Mouse (Mus musculus): Measurements from ENCODE around the gene Trhr2. TPM values are rescaled to one million over a fixed set of nuclear protein-coding genes. Genes with fewer than 3 reads are reported as not detected.

Gene Trhr2
- total RNA-seq, 1 experiment, result not detected

DNA sequence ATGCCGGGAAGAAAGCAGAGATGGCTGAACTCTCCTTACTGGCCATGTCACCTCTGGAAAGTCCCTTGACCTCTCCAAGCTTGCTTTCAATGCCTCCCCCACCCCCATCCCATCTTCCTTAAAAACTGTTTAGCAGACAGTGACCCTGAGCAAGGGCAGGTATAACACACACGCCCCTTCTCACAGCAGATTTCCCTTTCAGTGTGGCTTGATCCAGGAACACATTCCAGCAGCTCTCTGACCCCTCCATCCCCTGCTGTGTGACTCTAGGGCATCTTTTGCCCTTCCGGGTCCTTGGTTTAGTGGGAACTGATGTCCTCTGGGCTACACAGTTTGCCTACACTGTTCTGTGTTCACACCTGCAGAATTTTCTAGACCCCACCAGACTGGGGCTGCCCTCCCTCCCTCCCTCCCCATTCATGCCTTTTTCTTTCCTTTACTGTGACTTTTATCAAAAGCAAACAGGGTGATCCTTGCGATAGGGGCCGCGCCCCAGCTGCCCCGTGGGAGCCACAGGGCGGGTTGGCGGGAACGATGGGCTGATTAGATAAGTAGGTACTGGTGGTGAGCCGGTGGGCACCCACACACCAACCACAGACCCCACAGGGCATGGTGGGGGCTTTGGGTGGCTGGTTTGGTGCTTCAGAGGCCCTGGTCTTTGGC is 41.4 kb downstream of the Trhr2 start:
- Histone ChIP-seq H3K4me1 (ENCODE audit: control insufficient read depth in 2 of 2, insufficient read depth in 2 of 2, low read length in 2 of 2, poor library complexity in 1 of 2) (peaks cover 0 to 52% of the 10 kb centered on the region in 2 experiments; a peak in 2 of 4 replicates), H3K4me3 (ENCODE audit: insufficient read depth in 1 of 2, low read depth in 1 of 2, low read length in 2 of 2, poor library complexity in 1 of 2, severe bottlenecking in 1 of 2) (no peak overlapping the region; a peak in 1 of 4 replicates), H3K9me3 (ENCODE audit: control insufficient read depth, insufficient read depth, low read depth, low read length) (no peaks in the 10 kb centered on the region), H3K9ac (ENCODE audit: insufficient read depth, low read depth, low read length, poor library complexity, severe bottlenecking) (no peak overlapping the region; the same call in 1 of the 2 replicates), H3K36me3 (ENCODE audit: control insufficient read depth, insufficient read depth, low read length, poor library complexity, severe bottlenecking) (no peaks in the 10 kb centered on the region), H3K27ac (ENCODE audit: insufficient read depth, low read depth, low read length, poor library complexity, severe bottlenecking) (peak overlapping the region; percentile 14; the same call in 1 of the 2 replicates)
- no peak for DNase-seq (ENCODE audit: low read depth, low spot score)
- in situ Hi-C loops (cut with MboI; ENCODE audit: low sequenced_read_pairs in 2 of 2, unreplicated experiment in 2 of 2), result no loop called here
- TF ChIP-seq CHD2 (IDR thresholded peaks at IDR 0.05; ENCODE audit: low read depth, low read length) (no peak), HCFC1 (IDR thresholded peaks at IDR 0.05; ENCODE audit: borderline replicate concordance, insufficient read depth, low read length) (no peak), ZC3H11A (IDR thresholded peaks at IDR 0.05; ENCODE audit: borderline replicate concordance, low read depth, low read length) (no peak)

DNA sequence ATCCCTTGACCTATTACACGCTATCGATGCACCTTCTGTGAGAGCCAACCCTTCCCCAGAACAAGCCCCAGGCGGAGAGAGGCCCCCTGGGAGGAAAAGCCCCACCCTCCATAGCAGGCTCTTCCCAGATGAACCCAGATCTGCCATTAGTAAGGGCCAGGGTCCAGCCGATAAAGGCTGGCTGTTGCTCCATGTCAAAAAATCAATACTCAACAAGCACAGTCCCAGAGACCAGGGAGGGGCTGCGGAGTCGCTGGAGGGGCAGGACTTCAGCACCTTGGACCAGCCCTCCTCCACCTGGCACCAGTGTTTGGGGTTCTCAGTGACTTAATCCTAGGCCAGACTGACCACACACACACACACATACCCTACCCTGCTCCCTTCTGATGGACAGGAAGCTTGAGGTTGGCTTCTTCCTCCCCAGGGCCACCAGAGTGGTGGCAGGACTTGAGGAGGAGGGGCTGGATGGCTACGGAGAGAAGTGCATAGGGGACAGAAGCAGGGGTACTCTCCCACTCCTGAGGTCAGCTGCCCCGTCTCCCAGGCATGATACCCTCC is 42.5 kb downstream of the Trhr2 start:
- in situ Hi-C loops (cut with MboI; ENCODE audit: low sequenced_read_pairs in 2 of 2, unreplicated experiment in 2 of 2), result no loop called here
- Histone ChIP-seq H3K36me3 (ENCODE audit: control insufficient read depth, insufficient read depth, low read length, poor library complexity, severe bottlenecking) (no peaks in the 10 kb centered on the region), H3K4me3 (ENCODE audit: insufficient read depth in 1 of 2, low read depth in 1 of 2, low read length in 2 of 2, poor library complexity in 1 of 2, severe bottlenecking in 1 of 2) (no peak overlapping the region), H3K4me1 (ENCODE audit: control insufficient read depth in 2 of 2, insufficient read depth in 2 of 2, low read length in 2 of 2, poor library complexity in 1 of 2) (peaks cover 0 to 52% of the 10 kb centered on the region in 2 experiments; a peak in 2 of 4 replicates), H3K9me3 (ENCODE audit: control insufficient read depth, insufficient read depth, low read depth, low read length) (no peaks in the 10 kb centered on the region), H3K9ac (ENCODE audit: insufficient read depth, low read depth, low read length, poor library complexity, severe bottlenecking) (peak overlapping the region; percentile 33), H3K27ac (ENCODE audit: insufficient read depth, low read depth, low read length, poor library complexity, severe bottlenecking) (peak overlapping the region; percentile 44; the same call in 1 of the 2 replicates)
- DNase-seq (ENCODE audit: low read depth, low spot score), result no peak
- TF ChIP-seq ZC3H11A (IDR thresholded peaks at IDR 0.05; ENCODE audit: borderline replicate concordance, low read depth, low read length), result no peak

DNA sequence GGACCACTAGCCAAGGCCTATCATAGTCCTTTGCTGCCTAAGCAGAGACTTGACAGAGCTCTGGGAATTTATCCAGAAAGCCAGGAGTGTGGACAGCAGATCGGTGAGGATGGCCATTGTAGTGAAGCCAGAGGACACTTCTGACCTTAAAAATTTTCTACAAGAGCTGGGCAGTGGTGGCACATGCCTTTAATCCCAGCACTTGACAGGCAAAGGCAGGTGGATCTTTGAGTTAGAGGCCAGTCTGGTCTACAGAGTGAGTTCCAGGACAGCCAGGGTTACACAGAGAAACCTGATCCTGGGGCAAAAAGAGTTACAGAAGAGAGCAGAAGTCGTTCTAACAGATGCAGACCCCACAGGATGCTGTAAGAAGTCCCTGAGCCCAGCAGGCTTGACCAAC is 44.1 kb downstream of the Trhr2 start:
- DNase-seq (ENCODE audit: low read depth, low spot score), result no peak
- Histone ChIP-seq H3K36me3 (ENCODE audit: control insufficient read depth, insufficient read depth, low read length, poor library complexity, severe bottlenecking) (no peaks in the 10 kb centered on the region), H3K27ac (ENCODE audit: insufficient read depth, low read depth, low read length, poor library complexity, severe bottlenecking) (no peak overlapping the region), H3K9ac (ENCODE audit: insufficient read depth, low read depth, low read length, poor library complexity, severe bottlenecking) (no peak overlapping the region), H3K4me1 (ENCODE audit: control insufficient read depth in 2 of 2, insufficient read depth in 2 of 2, low read length in 2 of 2, poor library complexity in 1 of 2) (peaks cover 0 to 52% of the 10 kb centered on the region in 2 experiments; a peak in 2 of 4 replicates), H3K9me3 (ENCODE audit: control insufficient read depth, insufficient read depth, low read depth, low read length) (no peaks in the 10 kb centered on the region), H3K4me3 (ENCODE audit: insufficient read depth in 1 of 2, low read depth in 1 of 2, low read length in 2 of 2, poor library complexity in 1 of 2, severe bottlenecking in 1 of 2) (no peak overlapping the region)
- in situ Hi-C loops (cut with MboI; ENCODE audit: low sequenced_read_pairs in 2 of 2, unreplicated experiment in 2 of 2), result no loop called here
- no peak for TF ChIP-seq ZNF384 (IDR thresholded peaks at IDR 0.05; ENCODE audit: low read depth, low read length)
- no peak for TF ChIP-seq HCFC1 (IDR thresholded peaks at IDR 0.05; ENCODE audit: borderline replicate concordance, insufficient read depth, low read length)
- no peak for TF ChIP-seq CHD2 (IDR thresholded peaks at IDR 0.05; ENCODE audit: low read depth, low read length)
- no peak for TF ChIP-seq ZC3H11A (IDR thresholded peaks at IDR 0.05; ENCODE audit: borderline replicate concordance, low read depth, low read length)
- TF ChIP-seq MAFK (IDR thresholded peaks at IDR 0.05; ENCODE audit: insufficient read depth, low read depth, low read length), result no peak

DNA sequence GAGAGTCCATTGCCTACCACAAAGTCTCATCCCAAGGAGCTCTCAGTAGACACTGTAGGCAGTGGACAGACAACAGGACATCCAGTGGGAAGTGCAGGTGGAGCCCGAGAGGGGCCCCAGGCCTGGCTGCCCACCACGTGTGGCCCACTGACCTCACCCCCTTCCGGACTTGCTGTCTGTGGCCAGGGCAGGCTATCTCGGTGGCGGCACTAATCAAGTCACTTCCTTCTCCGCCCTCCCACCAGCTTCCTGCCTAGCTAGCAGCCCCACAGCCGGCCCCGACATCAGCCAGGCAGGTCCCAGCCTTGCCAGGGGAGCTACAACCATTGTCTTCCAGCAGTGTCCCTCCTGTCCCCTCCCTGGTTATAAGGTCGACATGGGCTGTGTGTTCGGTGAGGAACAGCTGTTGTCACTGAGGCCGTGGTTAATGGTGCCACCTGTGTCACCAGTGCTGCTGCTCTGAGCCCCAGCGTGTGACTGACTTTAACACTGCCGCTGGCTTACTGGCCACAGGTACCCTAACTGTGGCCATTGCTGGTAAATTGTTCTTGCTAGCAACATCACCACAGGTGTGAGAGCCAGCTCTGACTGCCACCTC is 45.5 kb downstream of the Trhr2 start:
- H3K27ac ChIP-seq (ENCODE audit: insufficient read depth, low read depth, low read length, poor library complexity, severe bottlenecking), result no peak overlapping the region
- TF ChIP-seq HCFC1 (IDR thresholded peaks at IDR 0.05; ENCODE audit: borderline replicate concordance, insufficient read depth, low read length) (no peak), ZC3H11A (IDR thresholded peaks at IDR 0.05; ENCODE audit: borderline replicate concordance, low read depth, low read length) (no peak), ZNF384 (IDR thresholded peaks at IDR 0.05; ENCODE audit: low read depth, low read length) (no peak), MAFK (IDR thresholded peaks at IDR 0.05; ENCODE audit: insufficient read depth, low read depth, low read length) (no peak), CHD2 (IDR thresholded peaks at IDR 0.05; ENCODE audit: low read depth, low read length) (no peak)
- no peaks in the 10 kb centered on the region for H3K9me3 ChIP-seq (ENCODE audit: control insufficient read depth, insufficient read depth, low read depth, low read length)
- no peak overlapping the region for H3K9ac ChIP-seq (ENCODE audit: insufficient read depth, low read depth, low read length, poor library complexity, severe bottlenecking)
- DNase-seq (ENCODE audit: low read depth, low spot score), result no peak
- in situ Hi-C loops (cut with MboI; ENCODE audit: low sequenced_read_pairs in 2 of 2, unreplicated experiment in 2 of 2), result no loop called here
- H3K4me1 ChIP-seq (ENCODE audit: control insufficient read depth in 2 of 2, insufficient read depth in 2 of 2, low read length in 2 of 2, poor library complexity in 1 of 2), result peaks cover 0 to 42% of the 10 kb centered on the region in 2 experiments; a peak in 2 of 4 replicates
- no peaks in the 10 kb centered on the region for H3K36me3 ChIP-seq (ENCODE audit: control insufficient read depth, insufficient read depth, low read length, poor library complexity, severe bottlenecking)
- H3K4me3 ChIP-seq (ENCODE audit: insufficient read depth in 1 of 2, low read depth in 1 of 2, low read length in 2 of 2, poor library complexity in 1 of 2, severe bottlenecking in 1 of 2), result no peak overlapping the region

Data from ES-E14 (cell line).